Mouse (Mus musculus) kidney, postnatal 0 days (tissue): ENCODE data around the gene Epas1. TPM values are rescaled to one million over a fixed set of nuclear protein-coding genes. Genes with fewer than 3 reads are reported as not detected.

Experiments
- ATAC-seq: fragments of 200-750 bp; cut with Nextera tagmentation; replicated peaks from 2 replicates; pipeline ENCODE4 v1.8.0; 2017; ENCODE audit warnings: low read depth, moderate number of reproducible peaks, moderate TSS enrichment, moderate library complexity; ENCODE audit not compliant: low FRiP score
- DNase-seq: peaks from one replicate; pipeline ENCODE4 v3.0.0-alpha.2; 2016; ENCODE audit warnings: low spot score
- H3K27ac ChIP-seq: fragments of 300-500 bp; sonication (generic); 2 replicates; pipeline ENCODE4 v1.5.1; 2014; ENCODE audit warnings: mild to moderate bottlenecking
- H3K27me3 ChIP-seq: fragments of 300-500 bp; sonication (generic); 2 replicates; pipeline ENCODE4 v1.6.1; 2014; ENCODE audit warnings: low read length, mixed read lengths; ENCODE audit not compliant: insufficient read depth
- H3K36me3 ChIP-seq: fragments of 300-500 bp; sonication (generic); 2 replicates; pipeline ENCODE4 v1.6.1; 2014; ENCODE audit warnings: low read length, mixed read lengths; ENCODE audit not compliant: insufficient read depth
- H3K4me1 ChIP-seq: fragments of 300-500 bp; sonication (generic); replicated peaks from 2 replicates; pipeline ENCODE4 v1.6.1; 2014; ENCODE audit warnings: antibody characterized with exemption, low read length, mixed read lengths; ENCODE audit not compliant: insufficient read depth
- H3K4me2 ChIP-seq: fragments of 300-500 bp; sonication (generic); 2 replicates; pipeline ENCODE4 v1.6.1; 2014; ENCODE audit warnings: mild to moderate bottlenecking, low read length, moderate library complexity, mixed read lengths
- H3K4me3 ChIP-seq: fragments of 300-500 bp; sonication (generic); replicated peaks from 2 replicates; pipeline ENCODE4 v1.5.1; 2014; ENCODE audit warnings: low read depth, low read length
- H3K9ac ChIP-seq: fragments of 300-500 bp; sonication (generic); 2 replicates; pipeline ENCODE4 v1.6.1; 2014; ENCODE audit warnings: low read depth, low read length
- H3K9me3 ChIP-seq: fragments of 300-500 bp; sonication (generic); replicated peaks from 2 replicates; pipeline ENCODE4 v1.6.1; 2016; ENCODE audit warnings: low read length, inconsistent platforms, mixed read lengths
- CTCF ChIP-seq: IDR thresholded peaks from 2 replicates; pipeline ENCODE4 v1.5.1; 2016; ENCODE audit warnings: antibody characterized with exemption, low read depth, mild to moderate bottlenecking, moderate library complexity
- WGBS: fragments of 180-500 bp; shearing (Covaris S2); extraction: QIAGEN DNeasy Blood & Tissue Kit; methylation state at CpG from one replicate; pipeline ENCODE4 v1.1.7; 2014; 5-methylcytosine and 5-hydroxymethylcytosine counted together
- polyA plus RNA-seq: library from polyadenylated mRNA; unstranded; fragments of >200 nt; fragmentation: Nextera tagmentation; extraction: Ambion mirVana; gene quantifications from 2 replicates; pipeline ENCODE4 v1.2.1, GENCODE M21; 2015

Epas1 gene
- polyA plus RNA-seq, 1 experiment from 2014 or later = 14.3 TPM

GRCm38 (mm10) chr17:86780708-86781318, 27.3 kb downstream of the Epas1 start:
- no peaks in the 10 kb centered on the region for H3K27me3 ChIP-seq

DNA sequence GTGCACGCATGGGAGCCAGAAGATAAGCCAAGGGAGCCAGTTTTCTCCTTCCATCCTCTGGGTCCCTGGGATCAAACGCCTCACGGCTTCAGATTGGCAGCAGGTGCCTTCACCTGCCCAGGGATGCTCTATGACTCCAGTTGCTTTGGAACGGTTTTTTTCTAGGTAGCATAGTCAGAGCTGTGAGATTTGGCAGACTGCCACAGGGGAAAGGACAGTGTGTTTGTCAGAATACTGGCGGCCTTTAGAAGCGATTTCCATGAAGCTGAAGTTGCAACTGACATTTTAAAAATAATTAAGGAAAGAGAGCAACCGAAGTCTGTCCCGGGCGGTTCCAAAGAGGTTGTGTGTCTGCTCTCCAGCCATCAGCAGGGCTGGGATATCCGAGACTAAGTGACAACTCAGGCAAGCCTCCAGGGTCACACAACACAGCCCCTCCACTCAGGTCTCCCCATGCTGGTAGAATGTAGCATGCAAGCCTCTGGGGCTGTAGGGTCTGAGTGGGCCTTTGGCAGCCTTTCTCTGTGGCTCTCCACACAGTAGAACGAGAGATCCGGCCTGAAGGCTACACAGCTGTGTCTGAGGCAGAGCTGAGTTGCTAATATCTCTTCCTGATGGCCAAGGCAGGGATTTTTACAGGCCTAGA, 28.4 kb downstream of the Epas1 start:
- H3K4me3 ChIP-seq = no peak overlapping the region
- no peak overlapping the region for H3K27ac ChIP-seq
- H3K27me3 ChIP-seq = no peaks in the 10 kb centered on the region
- 60% methylated on average over 12 of the region's 12 CpGs for WGBS
- ATAC-seq = no peak
- peaks cover 19% of the 10 kb centered on the region for H3K4me1 ChIP-seq
- no peak overlapping the region for H3K4me2 ChIP-seq
- H3K36me3 ChIP-seq = no peaks in the 10 kb centered on the region
- no peak for TF ChIP-seq CTCF
- no peak overlapping the region for H3K9ac ChIP-seq
- no peaks in the 10 kb centered on the region for H3K9me3 ChIP-seq
- DNase-seq = no peak

More at GRCm38 (mm10) chr17:86780708-86781318, 27.3 kb downstream of the Epas1 start:
- Histone ChIP-seq H3K4me3 (no peak overlapping the region), H3K27ac (no peak overlapping the region), H3K36me3 (no peaks in the 10 kb centered on the region), H3K9me3 (no peaks in the 10 kb centered on the region), H3K4me2 (no peak overlapping the region), H3K9ac (no peak overlapping the region), H3K4me1 (peaks cover 15% of the 10 kb centered on the region)
- no peak for TF ChIP-seq CTCF
- no peak for DNase-seq
- ATAC-seq = no peak
- WGBS = 78% methylated on average over 6 of the region's 6 CpGs

DNA sequence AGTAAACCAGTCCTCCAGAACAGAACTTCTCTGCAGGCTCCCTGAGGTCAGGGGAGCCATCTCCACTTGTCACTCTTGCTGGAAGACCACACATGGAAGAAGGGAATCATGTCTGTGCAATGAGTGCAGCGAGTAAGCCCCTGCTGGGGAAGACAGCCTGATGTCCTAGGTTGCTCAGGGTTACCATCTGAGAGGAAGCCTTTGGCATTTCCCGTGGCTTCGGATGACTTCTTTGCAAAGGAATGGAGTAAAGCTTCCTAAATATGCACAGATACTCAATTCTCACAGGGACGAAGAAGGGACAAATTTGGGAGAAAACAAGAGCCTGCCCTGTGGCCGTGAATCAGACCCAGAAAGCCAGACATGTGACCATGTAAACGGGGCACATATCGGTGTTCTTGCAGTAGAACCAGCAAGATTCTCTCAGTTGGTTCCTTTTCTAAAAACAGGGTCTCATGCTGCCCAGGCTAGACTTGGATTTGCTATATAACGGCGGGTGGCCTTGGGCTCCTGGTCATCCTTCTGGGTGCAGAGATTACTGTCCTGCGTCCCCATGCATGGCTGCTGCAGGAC, 31.0 kb downstream of the Epas1 start:
- H3K9ac ChIP-seq = no peak overlapping the region
- WGBS = 67% methylated on average over 10 of the region's 10 CpGs
- TF ChIP-seq CTCF = no peak
- H3K4me1 ChIP-seq = peaks cover 26% of the 10 kb centered on the region
- H3K4me2 ChIP-seq = no peak overlapping the region
- H3K9me3 ChIP-seq = no peaks in the 10 kb centered on the region
- no peaks in the 10 kb centered on the region for H3K36me3 ChIP-seq
- no peak overlapping the region for H3K4me3 ChIP-seq
- no peak overlapping the region for H3K27ac ChIP-seq
- ATAC-seq = no peak
- H3K27me3 ChIP-seq = no peaks in the 10 kb centered on the region
- DNase-seq = no peak

GRCm38 (mm10) chr17:86785612-86786011, 32.1 kb downstream of the Epas1 start:
- WGBS = 41% methylated on average over 7 of the region's 7 CpGs
- ATAC-seq (no peak), DNase-seq (no peak)
- H3K4me3 ChIP-seq = no peak overlapping the region
- H3K27ac ChIP-seq = peak overlapping the region; percentile 20; the same call in 1 of the 2 replicates
- TF ChIP-seq CTCF = no peak
- no peaks in the 10 kb centered on the region for H3K36me3 ChIP-seq
- no peak overlapping the region for H3K4me2 ChIP-seq
- peaks cover 26% of the 10 kb centered on the region for H3K4me1 ChIP-seq
- no peaks in the 10 kb centered on the region for H3K9me3 ChIP-seq
- H3K27me3 ChIP-seq = no peaks in the 10 kb centered on the region
- no peak overlapping the region for H3K9ac ChIP-seq

GRCm38 (mm10) chr17:86786496-86786895, 33.0 kb downstream of the Epas1 start:
- TF ChIP-seq CTCF = no peak
- Histone ChIP-seq H3K4me2 (no peak overlapping the region), H3K4me1 (peaks cover 26% of the 10 kb centered on the region), H3K4me3 (no peak overlapping the region), H3K9ac (no peak overlapping the region), H3K36me3 (no peaks in the 10 kb centered on the region), H3K27me3 (no peaks in the 10 kb centered on the region), H3K27ac (no peak overlapping the region), H3K9me3 (no peaks in the 10 kb centered on the region)
- ATAC-seq (no peak), DNase-seq (no peak)
- 69% methylated on average over 7 of the region's 7 CpGs for WGBS

DNA sequence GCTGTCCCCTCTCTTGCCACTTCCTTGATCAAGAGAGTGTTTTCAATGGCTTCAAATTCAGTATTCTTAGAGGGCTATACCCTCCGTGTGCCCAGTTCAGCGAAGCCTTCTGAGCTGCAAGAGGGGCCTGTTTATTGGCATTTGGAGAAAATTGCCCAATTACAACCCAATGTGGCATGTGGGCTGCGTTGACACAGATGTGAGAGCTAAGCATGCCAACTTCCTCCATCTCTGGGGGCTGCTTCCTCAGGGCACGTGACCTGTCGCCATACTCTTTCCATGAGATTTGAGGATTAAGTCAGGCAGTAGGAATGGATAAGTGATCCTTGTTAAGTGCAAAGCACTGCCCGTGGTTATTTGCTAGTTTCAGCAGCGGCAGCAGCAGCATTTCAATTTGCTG, 34.3 kb downstream of the Epas1 start:
- H3K36me3 ChIP-seq = no peaks in the 10 kb centered on the region
- peaks cover 26% of the 10 kb centered on the region for H3K4me1 ChIP-seq
- no peak overlapping the region for H3K9ac ChIP-seq
- no peak overlapping the region for H3K4me3 ChIP-seq
- no peak overlapping the region for H3K4me2 ChIP-seq
- DNase-seq (no peak), ATAC-seq (no peak)
- H3K9me3 ChIP-seq = no peaks in the 10 kb centered on the region
- no peaks in the 10 kb centered on the region for H3K27me3 ChIP-seq
- 59% methylated on average over 7 of the region's 7 CpGs for WGBS
- no peak for TF ChIP-seq CTCF
- H3K27ac ChIP-seq = no peak overlapping the region
